Mouse (Mus musculus) CH12F3 (cell line): Measurements from ENCODE around the gene Cldn34c2.
"Not testable (repeated sequence)": the region's sequence is repeated elsewhere in the genome, so short reads cannot be mapped to it uniquely, and the experiment has no call there.

Experiments used
- in situ Hi-C: fragments of 300-500 bp; cut with MboI; formaldehyde crosslinking; loops from 2 replicates; pipeline ENCODE4 v1.14.3; 2020; ENCODE audit warnings: low sequenced_read_pairs

Cldn34c2 gene

GRCm38 (mm10) chrX:123581400-123581799 is at the start of gene Cldn34c2:
TSS of gene Cldn34c2 (plus strand) at chrX:123581700.
- in situ Hi-C loops = not testable (repeated sequence)

- in situ Hi-C loops = not testable (repeated sequence)
Measured at GRCm38 (mm10) chrX:123551378-123551777, 30.1 kb upstream of the Cldn34c2 start.

- in situ Hi-C loops = not testable (repeated sequence)
Measured at GRCm38 (mm10) chrX:123612158-123612828, 30.8 kb downstream of the Cldn34c2 start.
